Mouse (Mus musculus) monocyte, adult 5-6 weeks (primary cell): ENCODE measurements around the gene Snx9. TPM values are rescaled to one million over a fixed set of nuclear protein-coding genes. Genes with fewer than 3 reads are reported as not detected.

ENCODE experiments used
- ATAC-seq: fragments of 153-309, 156-312 bp; replicated peaks from 2 replicates; pipeline ENCODE4 v1.8.0; 2017; ENCODE audit warnings: mild to moderate bottlenecking; ENCODE audit not compliant: low TSS enrichment, insufficient number of reproducible peaks, severe bottlenecking, poor library complexity, low FRiP score
- total RNA-seq: library from RNA; stranded (forward); fragments of 200-1000, 200-491, 200-594 nt; gene quantifications from 3 replicates; pipeline ENCODE4 v1.2.3, GENCODE M21; 2017

The Snx9 gene
- total RNA-seq, 1 experiment from 2014 or later = 18.0 TPM

- no peak for ATAC-seq
Measured at GRCm38 (mm10) chr17:5867456-5867855, 26.3 kb downstream of the Snx9 start.

GRCm38 (mm10) chr17:5868319-5869031, 27.3 kb downstream of the Snx9 start:
- ATAC-seq = no peak

- ATAC-seq = no peak
Measured at GRCm38 (mm10) chr17:5869461-5869860, 28.3 kb downstream of the Snx9 start.

- no peak for ATAC-seq
Measured at GRCm38 (mm10) chr17:5870002-5870401, 28.9 kb downstream of the Snx9 start.

- no peak for ATAC-seq
Measured at GRCm38 (mm10) chr17:5870696-5871095, 29.6 kb downstream of the Snx9 start.

- ATAC-seq = no peak
Measured at GRCm38 (mm10) chr17:5872506-5872905, 31.4 kb downstream of the Snx9 start.

GRCm38 (mm10) chr17:5874565-5874964, 33.4 kb downstream of the Snx9 start:
- no peak for ATAC-seq

- no peak for ATAC-seq
Measured at GRCm38 (mm10) chr17:5877611-5878157, 36.6 kb downstream of the Snx9 start.

GRCm38 (mm10) chr17:5878878-5879277, 37.7 kb downstream of the Snx9 start:
- no peak for ATAC-seq

GRCm38 (mm10) chr17:5885474-5885873, 44.3 kb downstream of the Snx9 start:
- ATAC-seq = 0 out of 2 replicates have a peak, but pooled peaks have one; percentile 29

- ATAC-seq = no peak
Measured at GRCm38 (mm10) chr17:5886181-5886810, 45.2 kb downstream of the Snx9 start.

GRCm38 (mm10) chr17:5886943-5887800, 46.0 kb downstream of the Snx9 start:
- ATAC-seq = no peak; the same call in 1 of the 2 replicates

- ATAC-seq = peak; percentile 60; the same call in 1 of the 2 replicates
Measured at GRCm38 (mm10) chr17:5890429-5890828, 49.3 kb downstream of the Snx9 start.

- no peak for ATAC-seq
Measured at GRCm38 (mm10) chr17:5891933-5892683, 51.0 kb downstream of the Snx9 start.

- no peak for ATAC-seq
Measured at GRCm38 (mm10) chr17:5893092-5893491, 52.0 kb downstream of the Snx9 start.

GRCm38 (mm10) chr17:5893574-5894148, 52.5 kb downstream of the Snx9 start:
- ATAC-seq = no peak

GRCm38 (mm10) chr17:5896066-5896465, 54.9 kb downstream of the Snx9 start:
- ATAC-seq = no peak

GRCm38 (mm10) chr17:5896607-5897006, 55.5 kb downstream of the Snx9 start:
- ATAC-seq = no peak
